Mouse (Mus musculus) heart, adult 2 months (tissue): Measurements from ENCODE around the gene Olfr279.

Source experiments
- CTCF ChIP-seq: fragments of 200-600 bp; IDR thresholded peaks from 2 replicates; pipeline ENCODE4 v1.8.1; 2022; ENCODE audit warnings: antibody characterized with exemption, mild to moderate bottlenecking, moderate library complexity
- POLR2A ChIP-seq: fragments of 200-500 bp; IDR thresholded peaks from 2 replicates; pipeline ENCODE4 v1.6.1; 2011; ENCODE audit warnings: mild to moderate bottlenecking, low read depth, low read length, control low read depth; ENCODE audit not compliant: insufficient read depth

- TF ChIP-seq CTCF: no peak
- TF ChIP-seq POLR2A: no peak
Observed at GRCm38 (mm10) chr15:98532281-98532680, 40.1 kb downstream of the Olfr279 start.
